Mouse (Mus musculus) spleen, adult 2 months (tissue): ENCODE results near the gene Pla1a. TPM values are rescaled to one million over a fixed set of nuclear protein-coding genes. Genes with fewer than 3 reads are reported as not detected.

Experiments used
- DNase-seq, 2 experiments: peaks; one replicate each; pipeline versions ENCODE4 v3.0.0 to v3.0.0-alpha.2; 2012 to 2021; ENCODE audit warnings: low spot score in 2 of 2, low read depth in 1 of 2
- H3K27ac ChIP-seq: fragments of 200-500 bp; 2 replicates; pipeline ENCODE4 v1.5.1; 2012; ENCODE audit warnings: low read length, inconsistent platforms; ENCODE audit not compliant: insufficient read depth
- H3K27me3 ChIP-seq: fragments of 200-500 bp; 2 replicates; pipeline ENCODE4 v1.6.1; 2012; ENCODE audit warnings: mild to moderate bottlenecking, moderate library complexity, low read length, inconsistent platforms; ENCODE audit not compliant: control insufficient read depth, insufficient read depth
- H3K36me3 ChIP-seq: fragments of 200-500 bp; 2 replicates; pipeline ENCODE4 v1.6.1; 2012; ENCODE audit warnings: mild to moderate bottlenecking, low read length, inconsistent platforms; ENCODE audit not compliant: control insufficient read depth, insufficient read depth
- H3K4me1 ChIP-seq: fragments of 200-500 bp; 2 replicates; pipeline ENCODE4 v1.6.1; 2011; ENCODE audit warnings: inconsistent platforms; ENCODE audit not compliant: control insufficient read depth, insufficient read depth, insufficient read length
- H3K4me3 ChIP-seq: fragments of 200-500 bp; 2 replicates; pipeline ENCODE4 v1.5.1; 2011; ENCODE audit warnings: mild to moderate bottlenecking, inconsistent platforms; ENCODE audit not compliant: insufficient read depth, insufficient read length; ENCODE audit errors: extremely low read depth
- CTCF ChIP-seq: fragments of 200-500 bp; IDR thresholded peaks from 2 replicates; pipeline ENCODE4 v1.5.1; 2011; ENCODE audit warnings: mild to moderate bottlenecking, inconsistent platforms; ENCODE audit not compliant: insufficient read depth, insufficient read length, insufficient replicate concordance; ENCODE audit errors: extremely low read depth
- POLR2A ChIP-seq: fragments of 200-500 bp; IDR thresholded peaks from 2 replicates; pipeline ENCODE4 v1.6.1; 2011; ENCODE audit warnings: low read depth, low read length, inconsistent platforms
- WGBS: fragments of 180-500 bp; shearing (Covaris S2); methylation state at CpG from one replicate; pipeline ENCODE4 v1.1.7; 2018; 5-methylcytosine and 5-hydroxymethylcytosine counted together
- polyA plus RNA-seq: library from polyadenylated mRNA; depleted of rRNA; stranded (reverse); fragments of >200 nt; gene quantifications from 2 replicates; pipeline ENCODE4 v1.2.3, GENCODE M21; 2012

The Pla1a gene
- polyA plus RNA-seq, 1 experiment = 0.88 TPM

DNA sequence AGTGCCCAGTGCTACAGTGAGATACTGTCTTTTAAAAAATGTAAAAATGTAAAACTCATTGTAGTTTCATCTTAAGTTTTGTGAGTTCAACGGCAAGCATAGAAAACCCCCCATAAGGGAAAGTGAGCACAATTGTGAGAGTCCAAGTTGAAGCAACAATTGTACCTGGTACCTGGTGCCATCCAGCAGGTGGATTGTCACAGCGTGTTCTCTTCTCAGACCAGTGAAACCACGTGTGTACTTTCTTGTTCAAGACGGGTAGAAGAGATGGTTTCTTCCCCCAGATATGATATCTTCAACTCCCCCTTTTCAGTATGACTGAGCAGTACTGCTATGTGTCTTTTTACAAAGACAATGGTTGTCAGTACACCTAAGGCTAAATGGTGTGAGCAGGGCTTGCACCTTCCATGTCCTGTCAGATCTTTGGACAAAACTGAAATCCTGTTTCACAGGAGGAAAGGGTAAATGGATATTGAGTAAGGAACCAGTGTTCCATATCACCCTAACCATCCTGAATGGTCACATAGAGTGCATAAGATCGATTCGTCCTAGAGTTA, 74.6 kb downstream of the Pla1a start:
- Histone ChIP-seq H3K4me1 (no peaks in the 10 kb centered on the region), H3K27ac (no peak overlapping the region), H3K27me3 (no peaks in the 10 kb centered on the region), H3K36me3 (peaks cover 9% of the 10 kb centered on the region; the same call in 1 of the 2 replicates), H3K4me3 (no peak overlapping the region)
- TF ChIP-seq POLR2A (no peak), CTCF (no peak)
- 80% methylated on average over 6 of the region's 6 CpGs for WGBS
- no peak for DNase-seq

GRCm38 (mm10) chr16:38354185-38354913, 78.6 kb downstream of the Pla1a start:
- no peak for TF ChIP-seq CTCF
- no peak for TF ChIP-seq POLR2A
- no peak for DNase-seq
- H3K27ac ChIP-seq = no peak overlapping the region
- H3K4me1 ChIP-seq = peaks cover 3% of the 10 kb centered on the region; the same call in 1 of the 2 replicates
- no peaks in the 10 kb centered on the region for H3K27me3 ChIP-seq
- peaks cover 27% of the 10 kb centered on the region for H3K36me3 ChIP-seq
- H3K4me3 ChIP-seq = no peak overlapping the region
- 77% methylated on average over 5 of the region's 5 CpGs for WGBS

DNA sequence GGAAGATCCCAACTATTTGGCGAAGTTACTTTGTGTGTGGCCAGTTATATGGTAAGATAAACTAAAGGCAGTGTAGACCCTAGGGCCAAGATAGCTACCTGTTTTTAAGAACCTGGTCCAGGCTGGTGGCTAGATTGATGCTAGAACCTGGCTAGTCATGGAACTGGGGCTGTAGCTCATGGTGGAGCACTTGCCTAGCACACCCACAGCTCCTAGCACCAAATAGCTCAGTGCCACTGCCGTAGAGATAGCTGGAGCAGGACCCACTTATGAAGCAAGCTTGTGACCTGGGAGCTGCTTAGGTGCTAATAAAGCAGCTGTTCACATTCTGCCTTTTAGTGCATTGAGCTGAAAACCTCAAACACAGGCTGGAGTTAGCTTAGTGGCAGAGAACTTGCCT, 79.3 kb downstream of the Pla1a start:
- H3K36me3 ChIP-seq = peaks cover 30% of the 10 kb centered on the region

DNA sequence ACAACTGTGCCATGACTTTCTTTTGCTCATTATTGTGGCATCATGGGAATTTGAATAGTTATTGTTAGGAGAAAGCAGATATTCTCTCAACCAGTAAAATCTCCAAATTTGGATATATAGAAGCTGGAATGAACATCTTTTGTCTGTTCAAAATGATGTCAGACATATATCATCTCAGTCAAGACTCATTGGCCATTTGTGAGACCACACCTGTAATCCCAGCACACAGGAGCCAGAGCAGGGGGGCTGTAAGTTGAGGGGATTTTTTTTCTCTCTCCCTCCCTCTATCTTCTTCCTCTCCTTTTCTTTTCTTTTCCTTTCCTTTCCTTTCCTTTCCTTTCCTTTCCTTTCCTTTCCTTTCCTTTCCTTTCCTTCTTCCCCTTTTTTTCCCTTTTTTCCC, 80.1 kb downstream of the Pla1a start:
- no peak for TF ChIP-seq CTCF
- H3K4me1 ChIP-seq = peaks cover 6% of the 10 kb centered on the region; the same call in 1 of the 2 replicates
- no peak overlapping the region for H3K27ac ChIP-seq
- no peak overlapping the region for H3K4me3 ChIP-seq
- no peak for DNase-seq
- peaks cover 30% of the 10 kb centered on the region for H3K36me3 ChIP-seq
- no peaks in the 10 kb centered on the region for H3K27me3 ChIP-seq

More for the DNA sequence above, 79.3 kb downstream of the Pla1a start:
- TF ChIP-seq POLR2A (no peak), CTCF (no peak)
- 93% methylated on average over 2 of the region's 2 CpGs for WGBS
- peaks cover 3% of the 10 kb centered on the region; the same call in 1 of the 2 replicates for H3K4me1 ChIP-seq
- no peak overlapping the region for H3K27ac ChIP-seq
- no peaks in the 10 kb centered on the region for H3K27me3 ChIP-seq
- no peak overlapping the region for H3K4me3 ChIP-seq
- DNase-seq = no peak

DNA sequence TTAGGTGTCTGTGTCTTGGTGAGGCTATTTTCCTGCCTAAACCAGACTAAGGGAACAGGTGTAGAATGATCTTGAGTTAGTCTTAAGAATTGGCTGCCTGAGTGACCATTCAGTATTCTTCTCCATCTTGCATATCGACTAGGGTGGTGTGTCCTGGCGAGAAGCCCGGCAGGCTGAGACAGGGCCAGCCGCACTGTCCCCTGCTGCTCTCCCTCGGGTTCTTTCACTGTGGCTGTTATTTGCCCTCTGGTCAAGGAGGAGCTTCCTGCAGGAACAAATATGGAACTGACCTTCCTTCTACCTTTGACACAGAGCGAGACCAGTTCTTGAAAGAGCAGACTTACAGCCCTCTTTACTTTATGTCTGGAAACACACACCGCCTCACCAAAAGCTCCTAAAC, 80.9 kb downstream of the Pla1a start:
- H3K27ac ChIP-seq = no peak overlapping the region
- no peaks in the 10 kb centered on the region for H3K27me3 ChIP-seq
- 81% methylated on average over 7 of the region's 7 CpGs for WGBS
- H3K4me1 ChIP-seq = peaks cover 6% of the 10 kb centered on the region; the same call in 1 of the 2 replicates
- H3K4me3 ChIP-seq = no peak overlapping the region
- peaks cover 30% of the 10 kb centered on the region for H3K36me3 ChIP-seq
- no peak for TF ChIP-seq POLR2A
- no peak for TF ChIP-seq CTCF
- no peak for DNase-seq

GRCm38 (mm10) chr16:38350939-38351338, 82.0 kb downstream of the Pla1a start:
- no peak overlapping the region for H3K27ac ChIP-seq
- no peak overlapping the region for H3K4me3 ChIP-seq
- peaks cover 25% of the 10 kb centered on the region for H3K36me3 ChIP-seq
- TF ChIP-seq CTCF (no peak), POLR2A (no peak)
- H3K27me3 ChIP-seq = no peaks in the 10 kb centered on the region
- WGBS = 70% methylated on average over 6 of the region's 6 CpGs
- DNase-seq = no peak
- H3K4me1 ChIP-seq = peaks cover 6% of the 10 kb centered on the region; the same call in 1 of the 2 replicates

DNA sequence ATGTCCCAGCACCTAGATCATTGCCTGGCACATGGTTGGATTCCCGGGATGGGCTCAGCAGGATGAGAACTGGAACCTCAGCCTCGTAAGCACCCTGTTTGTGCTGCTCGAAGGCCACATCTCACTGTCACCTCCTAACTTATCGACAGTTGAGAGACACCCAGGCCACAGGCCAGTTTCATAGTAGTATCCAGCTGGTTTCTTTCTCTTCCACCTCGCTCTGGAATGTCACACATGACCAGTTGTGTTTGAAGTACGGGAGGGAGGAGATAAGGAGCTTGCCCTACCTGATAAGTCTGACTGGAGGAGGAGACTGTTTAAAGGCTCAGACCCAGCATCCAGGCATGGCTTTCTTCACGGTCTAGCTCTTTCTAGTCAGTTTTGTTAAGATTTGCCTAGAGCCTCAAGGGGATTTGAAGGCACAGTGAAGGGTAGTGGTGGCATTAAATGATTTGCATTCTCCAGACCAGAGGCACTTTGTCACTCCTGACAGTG, 82.5 kb downstream of the Pla1a start:
- 82% methylated on average over 7 of the region's 7 CpGs for WGBS
- no peak for TF ChIP-seq CTCF
- TF ChIP-seq POLR2A = no peak
- H3K27me3 ChIP-seq = no peaks in the 10 kb centered on the region
- no peak overlapping the region for H3K27ac ChIP-seq
- no peak for DNase-seq
- peaks cover 25% of the 10 kb centered on the region for H3K36me3 ChIP-seq
- peaks cover 6% of the 10 kb centered on the region; the same call in 1 of the 2 replicates for H3K4me1 ChIP-seq
- no peak overlapping the region for H3K4me3 ChIP-seq
